Mouse (Mus musculus): ENCODE measurements around the gene Gbgt1.

DNA sequence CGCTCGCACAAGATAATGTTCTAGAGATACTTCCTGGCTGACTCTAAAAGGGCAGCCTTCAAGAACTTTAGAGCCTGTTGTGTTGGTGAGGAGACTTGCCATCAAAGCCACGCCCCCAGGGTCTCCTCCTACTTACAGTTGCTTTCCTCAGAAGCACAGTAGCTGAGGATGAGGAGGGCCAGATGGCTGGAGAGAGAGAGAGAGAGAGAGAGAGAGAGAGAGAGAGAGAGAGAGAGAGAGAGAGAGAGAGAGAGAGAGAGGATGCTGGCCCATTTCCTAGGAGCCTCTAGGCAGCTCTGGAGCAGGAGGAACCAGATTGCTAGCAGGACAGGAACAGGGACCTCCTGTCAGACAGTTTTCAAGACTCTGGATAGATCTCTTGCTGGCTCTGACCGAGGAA lies 39.5 kb downstream of the Gbgt1 start:
- TF ChIP-seq CTCF (IDR thresholded peaks at IDR 0.05; ENCODE audit: borderline replicate concordance, insufficient read depth, low read depth, low read length) (no peak), POLR2A (IDR thresholded peaks at IDR 0.05; ENCODE audit: borderline replicate concordance, insufficient read depth, low read length) (no peak)

All from cerebellum, adult 2 months (tissue).